Mouse (Mus musculus) hindbrain, embryonic 14.5 days (tissue): ENCODE data around the gene Ttc34. TPM values are rescaled to one million over a fixed set of nuclear protein-coding genes. Genes with fewer than 3 reads are reported as not detected.

Source experiments
- ATAC-seq: fragments of 200-750 bp; cut with Nextera tagmentation; 2 replicates; pipeline ENCODE4 v1.8.0; 2017; ENCODE audit warnings: moderate number of reproducible peaks, mild to moderate bottlenecking, moderate TSS enrichment, moderate library complexity; ENCODE audit not compliant: low FRiP score
- DNase-seq: peaks from one replicate; pipeline ENCODE4 v3.0.0-alpha.2; 2015; ENCODE audit warnings: low spot score
- H3K27ac ChIP-seq: fragments of 300-500 bp; sonication (generic); 2 replicates; pipeline ENCODE4 v1.5.1; 2014; ENCODE audit warnings: mild to moderate bottlenecking, moderate library complexity
- H3K27me3 ChIP-seq: fragments of 300-500 bp; sonication (generic); 2 replicates; pipeline ENCODE4 v1.6.1; 2014; ENCODE audit warnings: mild to moderate bottlenecking, low read length, mixed read lengths; ENCODE audit not compliant: control insufficient read depth, insufficient read depth
- H3K36me3 ChIP-seq: fragments of 300-500 bp; sonication (generic); replicated peaks from 2 replicates; pipeline ENCODE4 v1.6.1; 2014; ENCODE audit not compliant: control insufficient read depth, insufficient read depth
- H3K4me1 ChIP-seq: fragments of 300-500 bp; sonication (generic); replicated peaks from 2 replicates; pipeline ENCODE4 v1.6.1; 2014; ENCODE audit warnings: antibody characterized with exemption, low read length, mixed read lengths; ENCODE audit not compliant: control insufficient read depth, insufficient read depth
- H3K4me2 ChIP-seq: fragments of 300-500 bp; sonication (generic); replicated peaks from 2 replicates; pipeline ENCODE4 v1.6.1; 2014; ENCODE audit warnings: mild to moderate bottlenecking, moderate library complexity
- H3K4me3 ChIP-seq: fragments of 300-500 bp; sonication (generic); replicated peaks from 2 replicates; pipeline ENCODE4 v1.5.1; 2014; ENCODE audit warnings: mild to moderate bottlenecking, low read length
- H3K9ac ChIP-seq: fragments of 300-500 bp; sonication (generic); 2 replicates; pipeline ENCODE4 v1.6.1; 2014
- H3K9me3 ChIP-seq: fragments of 300-500 bp; sonication (generic); 2 replicates; pipeline ENCODE4 v1.6.1; 2016; ENCODE audit warnings: low read length; ENCODE audit not compliant: control insufficient read depth
- WGBS: fragments of 180-500 bp; shearing (Covaris S2); extraction: QIAGEN DNeasy Blood & Tissue Kit; methylation state at CpG from one replicate; pipeline ENCODE4 v1.1.7; 2014; 5-methylcytosine and 5-hydroxymethylcytosine counted together
- polyA plus RNA-seq: library from polyadenylated mRNA; unstranded; fragments of >200 nt; fragmentation: Nextera tagmentation; extraction: Ambion mirVana; gene quantifications from 2 replicates; pipeline ENCODE4 v1.2.1, GENCODE M21; 2014

The Ttc34 gene
- polyA plus RNA-seq, 1 experiment from 2014 or later, result 2.4 TPM

- Histone ChIP-seq H3K4me3 (no peak overlapping the region), H3K27ac (no peak overlapping the region), H3K4me2 (no peak overlapping the region), H3K27me3 (no peaks in the 10 kb centered on the region), H3K9ac (no peak overlapping the region), H3K9me3 (no peaks in the 10 kb centered on the region), H3K36me3 (no peaks in the 10 kb centered on the region), H3K4me1 (0 out of 2 replicates have a peak, but pooled peaks cover 7% of the 10 kb centered on the region)
- DNase-seq, result no peak
- no peak for ATAC-seq
- WGBS, result 82% methylated on average over 6 of the region's 6 CpGs
Measured at GRCm38 (mm10) chr4:154880730-154881129, 43.5 kb downstream of the Ttc34 start.

GRCm38 (mm10) chr4:154882014-154882659 is 44.9 kb downstream of the Ttc34 start:
- 29% methylated on average over 13 of the region's 14 CpGs for WGBS
- no peak for ATAC-seq
- no peak overlapping the region for H3K4me2 ChIP-seq
- no peak overlapping the region for H3K9ac ChIP-seq
- H3K27ac ChIP-seq, result no peak overlapping the region
- H3K9me3 ChIP-seq, result no peaks in the 10 kb centered on the region
- no peak overlapping the region for H3K4me3 ChIP-seq
- no peaks in the 10 kb centered on the region for H3K27me3 ChIP-seq
- no peak for DNase-seq
- no peaks in the 10 kb centered on the region for H3K36me3 ChIP-seq
- H3K4me1 ChIP-seq, result 0 out of 2 replicates have a peak, but pooled peaks cover 7% of the 10 kb centered on the region

GRCm38 (mm10) chr4:154885416-154885815 is 48.2 kb downstream of the Ttc34 start:
- Histone ChIP-seq H3K9ac (no peak overlapping the region), H3K4me3 (no peak overlapping the region), H3K4me1 (no peaks in the 10 kb centered on the region), H3K27me3 (no peaks in the 10 kb centered on the region), H3K4me2 (no peak overlapping the region), H3K27ac (no peak overlapping the region), H3K36me3 (no peaks in the 10 kb centered on the region), H3K9me3 (no peaks in the 10 kb centered on the region)
- ATAC-seq, result no peak
- 89% methylated on average over 11 of the region's 11 CpGs for WGBS
- DNase-seq, result no peak

- no peaks in the 10 kb centered on the region for H3K36me3 ChIP-seq
- no peak for ATAC-seq
- H3K9ac ChIP-seq, result no peak overlapping the region
- H3K4me1 ChIP-seq, result no peaks in the 10 kb centered on the region
- DNase-seq, result no peak
- no peaks in the 10 kb centered on the region for H3K9me3 ChIP-seq
- 66% methylated on average over 13 of the region's 13 CpGs for WGBS
- H3K4me2 ChIP-seq, result no peak overlapping the region
- H3K4me3 ChIP-seq, result no peak overlapping the region
- H3K27me3 ChIP-seq, result no peaks in the 10 kb centered on the region
- H3K27ac ChIP-seq, result 0 out of 2 replicates have a peak overlapping the region, but pooled peaks have one; percentile 12
Measured at GRCm38 (mm10) chr4:154886876-154887592, 49.8 kb downstream of the Ttc34 start.

- H3K4me1 ChIP-seq, result no peaks in the 10 kb centered on the region
- no peaks in the 10 kb centered on the region for H3K9me3 ChIP-seq
- 80% methylated on average over 15 of the region's 15 CpGs for WGBS
- no peak overlapping the region for H3K27ac ChIP-seq
- H3K4me3 ChIP-seq, result no peak overlapping the region
- H3K4me2 ChIP-seq, result no peak overlapping the region
- DNase-seq (no peak), ATAC-seq (no peak)
- no peaks in the 10 kb centered on the region for H3K27me3 ChIP-seq
- H3K36me3 ChIP-seq, result no peaks in the 10 kb centered on the region
- no peak overlapping the region for H3K9ac ChIP-seq
Measured at GRCm38 (mm10) chr4:154887593-154888250, 50.5 kb downstream of the Ttc34 start.

GRCm38 (mm10) chr4:154890887-154891286 is 53.6 kb downstream of the Ttc34 start:
- Histone ChIP-seq H3K27ac (no peak overlapping the region), H3K36me3 (no peaks in the 10 kb centered on the region), H3K4me2 (no peak overlapping the region), H3K9me3 (no peaks in the 10 kb centered on the region), H3K4me1 (no peaks in the 10 kb centered on the region), H3K4me3 (no peak overlapping the region), H3K9ac (no peak overlapping the region), H3K27me3 (no peaks in the 10 kb centered on the region)
- WGBS, result 93% methylated on average over 14 of the region's 14 CpGs
- ATAC-seq (no peak), DNase-seq (no peak)

GRCm38 (mm10) chr4:154895549-154895948 is 58.3 kb downstream of the Ttc34 start:
- H3K27me3 ChIP-seq, result no peaks in the 10 kb centered on the region
- WGBS, result 81% methylated on average over 5 of the region's 5 CpGs
- H3K9ac ChIP-seq, result no peak overlapping the region
- no peak overlapping the region for H3K4me2 ChIP-seq
- no peak for DNase-seq
- no peak overlapping the region for H3K4me3 ChIP-seq
- no peaks in the 10 kb centered on the region for H3K9me3 ChIP-seq
- H3K27ac ChIP-seq, result no peak overlapping the region
- no peak for ATAC-seq
- peaks cover 22% of the 10 kb centered on the region for H3K4me1 ChIP-seq
- no peaks in the 10 kb centered on the region for H3K36me3 ChIP-seq

GRCm38 (mm10) chr4:154897676-154898465 is 60.6 kb downstream of the Ttc34 start:
- Histone ChIP-seq H3K4me1 (peaks cover 22% of the 10 kb centered on the region), H3K9ac (peak overlapping the region; percentile 74), H3K4me2 (peak overlapping the region; percentile 97), H3K4me3 (peak overlapping the region; percentile 62), H3K36me3 (no peaks in the 10 kb centered on the region), H3K9me3 (no peaks in the 10 kb centered on the region), H3K27me3 (no peaks in the 10 kb centered on the region), H3K27ac (peak overlapping the region; percentile 68; the same call in 1 of the 2 replicates)
- 78% methylated on average over 6 of the region's 6 CpGs for WGBS
- ATAC-seq (no peak), DNase-seq (no peak)
